Mouse (Mus musculus) megakaryocyte, embryonic 14.5 days (primary cell): ENCODE measurements around the gene Dimt1.

Source experiments
- FLI1 ChIP-seq: IDR thresholded peaks from 2 replicates; pipeline ENCODE4 v1.6.1; 2012; ENCODE audit warnings: low read length, inconsistent platforms, mixed read lengths
- GATA1 ChIP-seq: IDR thresholded peaks from 3 replicates; pipeline ENCODE4 v1.6.1; 2012; ENCODE audit warnings: mixed read lengths, low read length, inconsistent platforms, borderline replicate concordance

GRCm38 (mm10) chr13:106904637-106905036, 42.3 kb upstream of the Dimt1 start:
- TF ChIP-seq GATA1: no peak
- TF ChIP-seq FLI1: no peak
